In the genomic region with DNA sequence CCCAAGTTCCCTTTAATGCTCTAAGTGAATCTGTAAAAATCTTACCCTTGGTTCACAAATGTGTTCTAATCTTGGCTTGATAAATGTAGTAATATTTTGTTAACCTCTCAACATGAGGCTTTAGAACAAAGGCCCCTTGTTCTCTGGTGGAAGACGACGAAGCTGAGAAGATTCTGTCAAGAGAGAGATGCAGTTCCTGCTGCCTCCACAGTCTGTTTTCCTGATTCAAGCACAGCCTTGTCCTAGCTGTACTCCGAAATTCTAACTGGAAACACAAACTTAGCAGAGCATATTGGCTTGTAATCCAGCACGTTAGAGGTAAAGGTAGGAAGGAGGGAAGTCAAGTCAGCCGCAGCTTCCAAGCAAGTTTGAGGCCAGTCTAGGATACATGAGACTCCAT, we compare ENCODE assay signal across 21 mouse cellular contexts.
DNase-seq lines count a peak whose midpoint lies in the region; ATAC-seq and TF ChIP-seq lines count a peak whose summit lies in the region.
"Had no signal": no experiment of that assay in that cellular context is flagged by ENCODE, and none has a peak within 500 bp of the region (broad histone marks: within the 10 kb centered on the region; RNA-seq: fewer than 3 reads in every experiment).

No protein-coding gene starts in this region.

- 66% methylated on average over 5 of the region's 5 CpGs for WGBS in heart, embryonic 16.5 days
- WGBS in lung, embryonic 16.5 days: 51% methylated on average over 5 of the region's 5 CpGs
- 68% methylated on average over 5 of the region's 5 CpGs for WGBS in limb, embryonic 13.5 days
- WGBS in embryonic facial prominence, embryonic 10.5 days: 64% methylated on average over 5 of the region's 5 CpGs

- H3K27ac ChIP-seq in gastrocnemius, adult 2 months: 0 out of 2 replicates have a peak overlapping the region, but pooled peaks have one; percentile 4
- peak overlapping the region; percentile 37 for H3K27ac ChIP-seq in heart, embryonic 16.5 days (ENCODE audit: low read length)
- peak overlapping the region; percentile 69 for H3K27ac ChIP-seq in lung, embryonic 16.5 days (ENCODE audit: low read length)
- H3K27ac ChIP-seq in limb, embryonic 13.5 days: peak overlapping the region; percentile 33; the same call in 1 of the 2 replicates
- no peak overlapping the region for H3K27ac ChIP-seq in embryonic facial prominence, embryonic 10.5 days (replicated peaks)
- H3K27ac ChIP-seq: embryonic facial prominence, embryonic 12.5 days; forebrain, embryonic 12.5 days; hindbrain, embryonic 15.5 days; kidney, postnatal 0 days; liver, embryonic 15.5 days; neural tube, embryonic 13.5 days had no signal

- no peak overlapping the region for H3K4me3 ChIP-seq in gastrocnemius, adult 2 months
- H3K4me3 ChIP-seq in heart, embryonic 16.5 days (ENCODE audit: low read length): no peak overlapping the region
- no peak overlapping the region for H3K4me3 ChIP-seq in lung, embryonic 16.5 days (ENCODE audit: low read length)
- no peak overlapping the region for H3K4me3 ChIP-seq in limb, embryonic 13.5 days
- H3K4me3 ChIP-seq in embryonic facial prominence, embryonic 10.5 days: no peak overlapping the region
- H3K4me3 ChIP-seq: embryonic facial prominence, embryonic 12.5 days; forebrain, embryonic 12.5 days; hindbrain, embryonic 15.5 days; liver, embryonic 15.5 days; megakaryocyte, embryonic 14.5 days; neural tube, embryonic 13.5 days had no signal

- H3K9ac ChIP-seq in heart, embryonic 16.5 days (ENCODE audit: low read length): no peak overlapping the region
- H3K9ac ChIP-seq in lung, embryonic 16.5 days (ENCODE audit: low read length): no peak overlapping the region
- H3K9ac ChIP-seq in limb, embryonic 13.5 days: no peak overlapping the region
- H3K9ac ChIP-seq: embryonic facial prominence, embryonic 12.5 days; forebrain, embryonic 12.5 days; hindbrain, embryonic 15.5 days; liver, embryonic 15.5 days; neural tube, embryonic 13.5 days had no signal

- H3K4me1 ChIP-seq in heart, embryonic 16.5 days (ENCODE audit: control insufficient read depth, insufficient read depth, low read length): peaks cover 9% of the 10 kb centered on the region
- peaks cover 8% of the 10 kb centered on the region for H3K4me1 ChIP-seq in lung, embryonic 16.5 days (replicated peaks; ENCODE audit: control insufficient read depth, insufficient read depth, low read length)
- peaks cover 15% of the 10 kb centered on the region for H3K4me1 ChIP-seq in limb, embryonic 13.5 days
- 0 out of 2 replicates have a peak, but pooled peaks cover under 1% of the 10 kb centered on the region for H3K4me1 ChIP-seq in embryonic facial prominence, embryonic 10.5 days
- H3K4me1 ChIP-seq: embryonic facial prominence, embryonic 12.5 days; forebrain, embryonic 12.5 days had no signal

- no peak for ATAC-seq in heart, embryonic 16.5 days (replicated peaks; ENCODE audit: extremely low read depth, insufficient read depth, low FRiP score)
- no peak for ATAC-seq in lung, embryonic 16.5 days (ENCODE audit: low read depth)
- no peak for ATAC-seq in limb, embryonic 13.5 days (ENCODE audit: low FRiP score, low read depth)

- intact Hi-C loops in gastrocnemius, adult 2 months (cut with DNase I): no loop called here
- intact Hi-C loops in heart, postnatal 10 days (cut with DNase I): no loop called here

- no peaks in the 10 kb centered on the region for H3K27me3 ChIP-seq in heart, embryonic 16.5 days (ENCODE audit: control insufficient read depth, insufficient read depth, low read length)
- H3K27me3 ChIP-seq in lung, embryonic 16.5 days (ENCODE audit: control insufficient read depth, insufficient read depth, low read depth, low read length): no peaks in the 10 kb centered on the region
- no peaks in the 10 kb centered on the region for H3K27me3 ChIP-seq in limb, embryonic 13.5 days
- H3K27me3 ChIP-seq in embryonic facial prominence, embryonic 10.5 days (replicated peaks; ENCODE audit: low read depth, poor library complexity, severe bottlenecking): no peaks in the 10 kb centered on the region
- H3K27me3 ChIP-seq: embryonic facial prominence, embryonic 12.5 days; forebrain, embryonic 12.5 days; hindbrain, embryonic 15.5 days; liver, embryonic 15.5 days; megakaryocyte, embryonic 14.5 days; neural tube, embryonic 13.5 days had no signal

- no peaks in the 10 kb centered on the region for H3K9me3 ChIP-seq in heart, embryonic 16.5 days (replicated peaks; ENCODE audit: control insufficient read depth, low read length)
- H3K9me3 ChIP-seq in lung, embryonic 16.5 days (ENCODE audit: control insufficient read depth, low read length): no peaks in the 10 kb centered on the region
- no peaks in the 10 kb centered on the region for H3K9me3 ChIP-seq in limb, embryonic 13.5 days
- H3K9me3 ChIP-seq in embryonic facial prominence, embryonic 10.5 days: no peaks in the 10 kb centered on the region
- H3K9me3 ChIP-seq: embryonic facial prominence, embryonic 12.5 days; forebrain, embryonic 12.5 days; hindbrain, embryonic 15.5 days; liver, embryonic 15.5 days; megakaryocyte, embryonic 14.5 days; neural tube, embryonic 13.5 days had no signal

- no peak for DNase-seq in gastrocnemius, adult 2 months
- no peak for DNase-seq in gastrocnemius, postnatal 4 days (ENCODE audit: low spot score in 2 of 2)
- DNase-seq in heart, postnatal 10 days: no peak
- DNase-seq in lung, postnatal 14 days: no peak
- DNase-seq in embryonic facial prominence, embryonic 10.5 days (ENCODE audit: low spot score): no peak
- DNase-seq: cerebellum, adult 9-11 months; gastrocnemius, postnatal 10 days; kidney, adult 2 months; liver; midbrain, embryonic 14.5 days; right cerebral cortex, adult 18-20 months had no signal

- no peak for TF ChIP-seq CTCF in gastrocnemius, adult 2 months (IDR thresholded peaks at IDR 0.05)

- peaks cover 16% of the 10 kb centered on the region for H3K36me3 ChIP-seq in heart, embryonic 16.5 days (ENCODE audit: control insufficient read depth, insufficient read depth)
- peaks cover 15% of the 10 kb centered on the region for H3K36me3 ChIP-seq in lung, embryonic 16.5 days (ENCODE audit: control insufficient read depth, insufficient read depth, low read length)
- peaks cover 20% of the 10 kb centered on the region for H3K36me3 ChIP-seq in limb, embryonic 13.5 days
- peaks cover 38% of the 10 kb centered on the region for H3K36me3 ChIP-seq in embryonic facial prominence, embryonic 10.5 days (replicated peaks)

- no peak overlapping the region for H3K4me2 ChIP-seq in heart, embryonic 16.5 days (ENCODE audit: low read depth, low read length)
- H3K4me2 ChIP-seq in lung, embryonic 16.5 days (ENCODE audit: low read depth, low read length): no peak overlapping the region
- no peak overlapping the region for H3K4me2 ChIP-seq in limb, embryonic 13.5 days (replicated peaks)
- H3K4me2 ChIP-seq: embryonic facial prominence, embryonic 12.5 days; forebrain, embryonic 12.5 days; hindbrain, embryonic 15.5 days; liver, embryonic 15.5 days; neural tube, embryonic 13.5 days had no signal
